Mouse (Mus musculus) heart, adult 2 months (tissue): ENCODE measurements at regions not wholly inside any gene's neighbourhood (a gene's known extent, or its start where the extent isn't known, plus 50 kb on each side); places are given as distances from the start of the nearest gene placed in this dataset.

ENCODE experiments used
- DNase-seq, 2 experiments: peaks; one replicate each; pipeline ENCODE4 v3.0.0; 2021
- H3K27ac ChIP-seq: fragments of 200-600 bp; 2 replicates; pipeline ENCODE4 v1.8.1; 2022
- H3K27me3 ChIP-seq: fragments of 200-500 bp; 2 replicates; pipeline ENCODE4 v1.6.1; 2012; ENCODE audit warnings: mild to moderate bottlenecking, low read length, inconsistent platforms, mixed read lengths; ENCODE audit not compliant: control insufficient read depth, insufficient read depth
- H3K36me3 ChIP-seq: fragments of 200-500 bp; 2 replicates; pipeline ENCODE4 v1.6.1; 2012; ENCODE audit warnings: low read length, inconsistent platforms; ENCODE audit not compliant: control insufficient read depth, insufficient read depth
- H3K4me1 ChIP-seq: fragments of 200-500 bp; 2 replicates; pipeline ENCODE4 v1.6.1; 2011; ENCODE audit warnings: low read length; ENCODE audit not compliant: control insufficient read depth, insufficient read depth
- H3K4me3 ChIP-seq: fragments of 200-600 bp; 2 replicates; pipeline ENCODE4 v1.8.1; 2022
- H3K79me2 ChIP-seq: fragments of 200-500 bp; replicated peaks from 2 replicates; pipeline ENCODE4 v1.6.1; 2012; ENCODE audit warnings: mild to moderate bottlenecking, inconsistent platforms, low read length, moderate library complexity, mixed read lengths; ENCODE audit not compliant: control insufficient read depth, insufficient read depth
- H3K9ac ChIP-seq: fragments of 200-500 bp; 2 replicates; pipeline ENCODE4 v1.6.1; 2012; ENCODE audit warnings: low read depth, mild to moderate bottlenecking, control low read depth, inconsistent platforms, low read length, mixed read lengths
- CTCF ChIP-seq: fragments of 200-600 bp; IDR thresholded peaks from 2 replicates; pipeline ENCODE4 v1.8.1; 2022; ENCODE audit warnings: antibody characterized with exemption, mild to moderate bottlenecking, moderate library complexity
- EP300 ChIP-seq: fragments of 200-500 bp; IDR thresholded peaks from 2 replicates; pipeline ENCODE4 v1.6.1; 2011; ENCODE audit warnings: low read depth, low read length, control low read depth; ENCODE audit not compliant: insufficient read depth
- POLR2A ChIP-seq: fragments of 200-500 bp; IDR thresholded peaks from 2 replicates; pipeline ENCODE4 v1.6.1; 2011; ENCODE audit warnings: mild to moderate bottlenecking, low read depth, low read length, control low read depth; ENCODE audit not compliant: insufficient read depth
- WGBS: fragments of 180-500 bp; shearing (Covaris S2); methylation state at CpG from one replicate; pipeline ENCODE4 v1.1.7; 2018; 5-methylcytosine and 5-hydroxymethylcytosine counted together
- intact Hi-C: fragments of 180-260 bp; cut with DNase I; formaldehyde crosslinking; loops from one replicate; pipeline ENCODE4 v1.15.1; 2025

GRCm38 (mm10) chr2:133614672-133615071 is 62.7 kb downstream of the Bmp2 start:
- no peaks in the 10 kb centered on the region for H3K4me1 ChIP-seq
- intact Hi-C loops, result loop anchor here (5.0 kb wide), 1 partner anchor 868 kb away; no protein-coding TSS in a partner anchor
- H3K36me3 ChIP-seq, result no peaks in the 10 kb centered on the region
- no peaks in the 10 kb centered on the region for H3K27me3 ChIP-seq
- DNase-seq, result no peak
- 25% methylated on average over 4 of the region's 4 CpGs for WGBS
- no peak overlapping the region for H3K9ac ChIP-seq
- H3K27ac ChIP-seq, result no peak overlapping the region
- peak; percentile 65 for TF ChIP-seq CTCF
- no peak for TF ChIP-seq EP300
- H3K4me3 ChIP-seq, result no peak overlapping the region
- no peaks in the 10 kb centered on the region for H3K79me2 ChIP-seq

DNA sequence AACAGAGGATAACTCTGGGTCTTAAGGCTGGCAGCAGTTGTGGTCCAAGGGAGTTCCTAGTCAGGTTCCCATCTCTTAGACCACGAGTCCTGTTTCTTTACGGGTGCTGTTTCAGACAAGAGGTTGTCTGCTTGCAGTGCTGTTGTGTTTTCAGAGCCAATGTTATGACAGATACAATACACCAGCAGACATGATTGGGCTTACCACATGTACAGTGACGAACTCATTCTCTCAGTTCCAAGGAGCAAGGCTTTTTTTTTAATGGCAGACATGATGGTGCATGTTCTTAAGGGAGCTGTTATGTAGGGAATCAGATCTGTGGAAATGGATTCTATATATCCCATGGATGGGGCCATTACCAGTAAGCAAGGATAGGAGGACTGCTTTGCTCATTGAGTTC is 63.3 kb downstream of the Bmp2 start:
- intact Hi-C loops, result no loop called here

GRCm38 (mm10) chr2:133617317-133617835 is 65.4 kb downstream of the Bmp2 start:
- H3K79me2 ChIP-seq, result no peaks in the 10 kb centered on the region
- intact Hi-C loops, result no loop called here
- H3K4me3 ChIP-seq, result no peak overlapping the region
- no peak overlapping the region for H3K9ac ChIP-seq
- H3K27me3 ChIP-seq, result no peaks in the 10 kb centered on the region
- H3K36me3 ChIP-seq, result no peaks in the 10 kb centered on the region
- no peaks in the 10 kb centered on the region for H3K4me1 ChIP-seq
- no peak overlapping the region for H3K27ac ChIP-seq
- 67% methylated on average over 3 of the region's 3 CpGs for WGBS
- DNase-seq, result no peak
- TF ChIP-seq EP300 (no peak), CTCF (no peak), POLR2A (no peak)

More for the DNA sequence above, 63.3 kb downstream of the Bmp2 start:
- H3K9ac ChIP-seq, result no peak overlapping the region
- no peaks in the 10 kb centered on the region for H3K36me3 ChIP-seq
- no peak overlapping the region for H3K27ac ChIP-seq
- H3K4me3 ChIP-seq, result no peak overlapping the region
- H3K79me2 ChIP-seq, result no peaks in the 10 kb centered on the region
- WGBS, result 81% methylated on average over 3 of the region's 3 CpGs
- no peaks in the 10 kb centered on the region for H3K27me3 ChIP-seq
- H3K4me1 ChIP-seq, result no peaks in the 10 kb centered on the region
- no peak for DNase-seq
- TF ChIP-seq POLR2A (no peak), EP300 (no peak), CTCF (no peak)

DNA sequence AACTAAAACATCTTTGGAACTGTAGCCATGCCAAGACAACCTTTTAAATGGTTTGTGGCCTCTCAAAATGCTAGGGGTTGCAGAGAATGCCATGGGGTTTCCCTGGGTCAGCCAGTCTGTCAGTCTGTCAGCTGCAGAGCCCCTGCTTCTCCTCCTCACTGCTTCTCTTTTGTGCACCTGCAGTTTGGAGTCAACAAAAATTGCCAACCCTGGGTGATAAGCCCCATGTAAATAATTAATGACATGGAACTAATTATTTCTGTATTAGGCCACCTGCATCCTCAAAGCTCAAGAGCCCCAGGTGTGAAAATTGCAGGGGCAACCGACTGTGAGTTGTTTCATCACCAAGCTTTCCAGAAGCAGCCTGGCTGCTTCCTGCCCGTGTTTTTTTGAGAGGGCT is 70.6 kb downstream of the Bmp2 start:
- H3K9ac ChIP-seq, result no peak overlapping the region
- no peak overlapping the region for H3K4me3 ChIP-seq
- WGBS, result 26% methylated on average over 2 of the region's 2 CpGs
- H3K4me1 ChIP-seq, result no peaks in the 10 kb centered on the region
- no peaks in the 10 kb centered on the region for H3K79me2 ChIP-seq
- no peaks in the 10 kb centered on the region for H3K36me3 ChIP-seq
- no peak overlapping the region for H3K27ac ChIP-seq
- intact Hi-C loops, result no loop called here
- TF ChIP-seq POLR2A (no peak), EP300 (no peak), CTCF (no peak)
- no peak for DNase-seq
- no peaks in the 10 kb centered on the region for H3K27me3 ChIP-seq

DNA sequence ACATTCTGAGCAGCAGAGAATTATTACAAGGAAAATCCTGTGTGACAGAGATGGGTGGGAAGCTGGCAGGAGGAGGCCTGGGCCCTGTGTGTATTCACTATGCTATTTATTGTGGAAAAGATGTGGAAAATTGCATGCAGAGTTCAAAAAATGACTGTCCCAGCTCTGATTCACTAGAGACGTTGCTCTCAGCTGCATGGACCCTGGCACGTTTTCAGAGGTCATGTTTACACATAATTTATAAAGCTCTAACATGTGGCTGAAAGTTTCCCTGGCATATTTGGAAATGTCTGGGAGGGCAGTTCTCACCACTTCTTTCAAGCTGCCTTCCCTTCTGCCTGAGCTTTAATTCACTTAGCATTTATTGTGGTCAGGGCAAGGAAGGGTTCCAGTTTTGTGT is 73.6 kb downstream of the Bmp2 start:
- no peak overlapping the region for H3K27ac ChIP-seq
- H3K27me3 ChIP-seq, result no peaks in the 10 kb centered on the region
- no peak for TF ChIP-seq POLR2A
- TF ChIP-seq CTCF, result no peak
- TF ChIP-seq EP300, result no peak
- DNase-seq, result no peak
- H3K4me1 ChIP-seq, result no peaks in the 10 kb centered on the region
- 58% methylated on average over 2 of the region's 2 CpGs for WGBS
- intact Hi-C loops, result no loop called here
- H3K36me3 ChIP-seq, result no peaks in the 10 kb centered on the region
- H3K79me2 ChIP-seq, result no peaks in the 10 kb centered on the region
- no peak overlapping the region for H3K4me3 ChIP-seq
- H3K9ac ChIP-seq, result no peak overlapping the region

DNA sequence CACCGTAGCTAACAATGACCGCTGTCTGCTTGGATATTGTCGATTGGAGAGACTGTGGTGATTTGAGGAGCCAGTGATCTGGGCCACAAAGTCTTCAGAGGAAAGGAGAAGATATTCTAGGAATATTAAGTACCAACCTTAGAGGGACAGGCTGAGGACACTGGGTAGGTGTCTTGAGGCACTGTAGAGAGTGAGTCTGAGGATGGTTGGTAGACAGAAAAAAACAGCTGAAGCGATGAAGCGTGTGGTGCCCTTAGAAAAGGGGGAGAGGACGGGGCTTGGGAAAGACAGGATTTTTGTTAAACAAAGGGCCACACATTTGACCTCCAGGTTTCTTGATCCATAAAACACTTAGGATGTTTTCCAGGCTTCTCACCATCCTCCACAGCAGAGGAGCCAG is 76.9 kb downstream of the Bmp2 start:
- TF ChIP-seq CTCF (no peak), EP300 (no peak), POLR2A (no peak)
- no peaks in the 10 kb centered on the region for H3K79me2 ChIP-seq
- H3K36me3 ChIP-seq, result no peaks in the 10 kb centered on the region
- intact Hi-C loops, result no loop called here
- no peak overlapping the region for H3K9ac ChIP-seq
- DNase-seq, result no peak
- WGBS, result 89% methylated on average over 6 of the region's 6 CpGs
- no peak overlapping the region for H3K4me3 ChIP-seq
- no peaks in the 10 kb centered on the region for H3K27me3 ChIP-seq
- no peak overlapping the region for H3K27ac ChIP-seq
- H3K4me1 ChIP-seq, result no peaks in the 10 kb centered on the region
